Mouse (Mus musculus): ENCODE data around the gene Calr.

DNA sequence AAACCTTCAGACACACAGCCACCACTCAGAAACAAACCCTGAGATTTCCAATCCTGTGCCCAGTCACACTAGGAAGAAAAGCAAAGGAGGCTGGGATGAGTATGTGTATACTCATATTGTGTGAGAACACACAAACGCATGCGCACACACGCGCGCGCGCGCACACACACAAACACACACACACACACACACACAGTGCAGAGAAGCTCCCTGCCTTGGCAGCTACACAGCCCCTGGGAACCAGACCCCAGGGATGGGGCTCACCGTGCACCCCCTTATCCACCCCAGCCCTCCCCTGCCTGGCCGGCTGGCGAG is 32.5 kb downstream of the Calr start:
- TF ChIP-seq CTCF (IDR thresholded peaks at IDR 0.05; ENCODE audit: low read depth, low read length) (no peak), POLR2A (IDR thresholded peaks at IDR 0.05; ENCODE audit: extremely low read depth, insufficient read depth, low read length) (no peak)
